ENCODE assay signal across 16 mouse cellular contexts in the genomic region with DNA sequence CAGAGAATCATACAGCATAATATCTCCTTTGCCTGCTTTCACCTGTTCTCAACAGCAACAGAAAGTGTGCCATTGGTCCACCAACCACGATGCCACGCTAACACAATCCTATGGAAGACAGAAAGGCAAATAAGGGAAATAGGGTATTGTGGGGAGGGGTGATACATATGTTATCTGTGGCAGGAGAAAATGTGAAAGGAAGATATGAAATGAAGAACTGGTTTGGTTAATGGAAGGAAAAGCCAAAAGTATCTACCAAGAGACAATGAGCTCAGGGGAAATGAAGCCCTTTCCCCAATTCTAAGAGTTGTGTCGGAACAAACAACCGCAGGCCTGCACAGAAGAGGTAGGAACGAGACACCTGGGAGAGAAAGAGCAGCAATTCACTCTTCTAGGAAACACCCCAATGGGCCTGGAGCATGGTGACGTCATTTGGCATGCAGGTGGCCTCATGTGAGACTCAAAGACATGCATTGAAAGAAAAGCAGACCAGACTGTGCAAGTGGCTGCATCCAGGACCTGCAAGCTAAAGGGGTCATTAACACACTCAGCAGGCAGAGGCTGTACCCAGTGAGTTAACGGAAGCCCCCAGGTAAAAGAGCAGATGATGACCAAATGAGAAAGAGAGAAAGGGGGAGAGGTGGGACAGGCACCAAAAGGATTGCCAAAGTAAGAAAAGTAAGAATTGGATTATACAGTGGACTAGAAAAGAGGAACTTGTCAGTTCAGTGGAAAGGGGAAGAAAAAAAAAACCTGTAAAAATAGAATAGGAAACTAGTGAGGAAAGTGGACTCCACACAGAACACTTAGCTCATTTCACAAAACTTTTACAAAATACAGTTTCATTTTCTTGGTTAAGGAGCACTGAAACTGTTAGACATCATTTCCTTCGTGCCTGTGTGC.
A peak's percentile ranks its signal among the peaks of the same experiment; 100 is the strongest.
DNase-seq lines count a peak whose midpoint lies in the region; ATAC-seq and TF ChIP-seq lines count a peak whose summit lies in the region.
"Had no signal": no experiment of that assay in that cellular context is flagged by ENCODE, and none has a peak within 500 bp of the region (broad histone marks: within the 10 kb centered on the region; RNA-seq: fewer than 3 reads in every experiment).

No protein-coding gene starts in this region.

- no peaks in the 10 kb centered on the region for H3K27me3 ChIP-seq in spleen, adult 2 months (ENCODE audit: control insufficient read depth, insufficient read depth, low read length)
- no peaks in the 10 kb centered on the region for H3K27me3 ChIP-seq in small intestine, adult 2 months (ENCODE audit: control insufficient read depth, insufficient read depth, low read length)
- H3K27me3 ChIP-seq: midbrain, embryonic 12.5 days; neural tube, embryonic 15.5 days had no signal

- 43% methylated on average over 8 of the region's 8 CpGs for WGBS in spleen, adult 2 months
- WGBS in small intestine, adult 2 months = 78% methylated on average over 8 of the region's 8 CpGs

- peaks cover 8% of the 10 kb centered on the region; the same call in 1 of the 2 replicates for H3K4me1 ChIP-seq in spleen, adult 2 months (ENCODE audit: control insufficient read depth, insufficient read depth, insufficient read length)
- H3K4me1 ChIP-seq in small intestine, adult 2 months (ENCODE audit: control insufficient read depth, insufficient read depth, insufficient read length, low read length) = no peaks in the 10 kb centered on the region

- TF ChIP-seq POLR2A in spleen, adult 2 months (IDR thresholded peaks at IDR 0.05; ENCODE audit: low read depth, low read length) = no peak
- TF ChIP-seq POLR2A in small intestine, adult 2 months (IDR thresholded peaks at IDR 0.05; ENCODE audit: low read depth, low read length) = no peak

- no peaks in the 10 kb centered on the region for H3K36me3 ChIP-seq in spleen, adult 2 months (ENCODE audit: control insufficient read depth, insufficient read depth, low read length)
- no peaks in the 10 kb centered on the region for H3K36me3 ChIP-seq in small intestine, adult 2 months (ENCODE audit: control insufficient read depth, insufficient read depth, low read length)
- H3K36me3 ChIP-seq: midbrain, embryonic 12.5 days; neural tube, embryonic 15.5 days had no signal

- no peak for TF ChIP-seq CTCF in spleen, adult 2 months (IDR thresholded peaks at IDR 0.05; ENCODE audit: extremely low read depth, insufficient read depth, insufficient read length, insufficient replicate concordance)
- no peak for TF ChIP-seq CTCF in small intestine, adult 2 months (IDR thresholded peaks at IDR 0.05; ENCODE audit: extremely low read depth, insufficient read length, insufficient replicate concordance, low read depth, low read length)

- ATAC-seq in granulocyte monocyte progenitor cell, adult 5-6 weeks (replicated peaks; ENCODE audit: poor library complexity, severe bottlenecking) = peak; percentile 81

- peak overlapping the region; percentile 48; the same call in 1 of the 2 replicates for H3K27ac ChIP-seq in spleen, adult 2 months (ENCODE audit: insufficient read depth, low read length)
- H3K27ac ChIP-seq in small intestine, adult 2 months (ENCODE audit: insufficient read depth, low read depth, low read length) = peak overlapping the region; percentile 35; the same call in 1 of the 2 replicates
- H3K27ac ChIP-seq: liver, embryonic 14.5 days; midbrain, embryonic 12.5 days; neural tube, embryonic 15.5 days; stomach, postnatal 0 days had no signal

- DNase-seq in cerebellum, postnatal 14 days = peak; percentile 30 to 38
- DNase-seq in cerebellum, postnatal 4 days (ENCODE audit: low spot score in 2 of 2) = no peak
- peak in 1 of 2 experiments; percentile 13 for DNase-seq in spleen, adult 2 months (ENCODE audit: low read depth in 1 of 2, low spot score in 2 of 2)
- no peak for DNase-seq in spleen, adult 12 weeks (ENCODE audit: low spot score)
- no peak for DNase-seq in frontal cortex, postnatal 10 days (ENCODE audit: low spot score in 2 of 2)
- no peak for DNase-seq in kidney, postnatal 14 days
- DNase-seq: adrenal gland, adult 8-10 months; cerebellum, adult 11-12 months; gastrocnemius, postnatal 14 days; right cerebral cortex, postnatal 25 days had no signal

- no peak overlapping the region for H3K4me3 ChIP-seq in spleen, adult 2 months (ENCODE audit: extremely low read depth, insufficient read depth, insufficient read length)
- H3K4me3 ChIP-seq in small intestine, adult 2 months (ENCODE audit: low read depth, low read length) = no peak overlapping the region
- H3K4me3 ChIP-seq: midbrain, embryonic 12.5 days; neural tube, embryonic 15.5 days had no signal

Comparison
In these comparisons a context has a peak if more than half of its experiments do, and no peak if none do; other contexts are left out.
1. DNase-seq: peak in cerebellum, postnatal 14 days (2 of 2); none in cerebellum, postnatal 4 days (0 of 2), spleen, adult 12 weeks (single experiment), frontal cortex, postnatal 10 days (0 of 2) and kidney, postnatal 14 days (single experiment).